Mouse (Mus musculus) kidney, postnatal 36 days (tissue): ENCODE results near the gene Kxd1.
A peak's percentile ranks its signal among the peaks of the same experiment; 100 is the strongest.

Source experiments
- DNase-seq, 2 experiments: peaks; one replicate each; pipeline ENCODE4 v3.0.0; 2021 to 2022; ENCODE audit warnings: mixed read lengths in 2 of 2

Kxd1 gene

DNA sequence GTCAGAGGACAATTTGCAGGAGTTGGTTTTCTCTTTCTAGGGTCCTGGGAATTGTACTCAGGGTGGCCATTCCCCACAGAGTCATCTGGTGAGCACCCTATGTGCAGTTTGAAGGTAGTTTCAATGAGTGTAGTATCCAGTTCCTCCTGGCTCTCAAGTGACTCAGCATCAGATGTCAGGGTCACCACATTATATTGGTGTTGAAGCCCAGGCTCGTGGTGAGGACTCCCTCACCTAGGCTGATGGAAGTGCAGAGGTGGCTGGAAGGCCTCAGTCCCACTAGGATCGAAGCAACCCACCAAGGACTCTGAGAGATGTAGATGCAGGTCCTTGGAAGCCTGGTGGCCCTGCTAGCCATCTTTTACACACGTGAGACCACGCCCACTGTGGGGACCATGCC lies 18.7 kb upstream of the Kxd1 start:
- DNase-seq: no peak

DNA sequence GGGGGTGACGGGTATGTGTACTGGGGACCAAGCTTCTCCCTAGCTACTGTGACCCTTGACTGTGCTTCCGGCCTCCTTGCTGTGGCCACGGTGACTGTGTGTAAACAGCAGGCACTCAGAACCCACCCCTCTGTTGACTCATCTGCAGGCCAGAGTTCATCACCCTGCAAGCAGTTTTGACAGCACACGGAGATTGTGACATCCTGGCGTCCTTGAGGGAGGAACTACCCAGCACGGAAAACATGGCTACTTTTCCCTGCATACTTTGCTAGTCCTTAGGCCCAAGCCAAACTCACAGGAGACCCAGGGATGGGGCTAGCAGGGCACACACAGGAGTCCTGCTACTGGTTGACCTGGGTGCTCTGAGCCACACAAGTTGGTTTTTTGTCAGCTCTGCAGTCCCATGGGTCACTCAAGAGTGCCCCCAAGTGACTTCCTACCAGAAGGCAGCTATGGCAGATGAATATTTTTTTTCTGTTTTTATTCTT lies 16.5 kb upstream of the Kxd1 start:
- peak; percentile 65 to 72 for DNase-seq

DNA sequence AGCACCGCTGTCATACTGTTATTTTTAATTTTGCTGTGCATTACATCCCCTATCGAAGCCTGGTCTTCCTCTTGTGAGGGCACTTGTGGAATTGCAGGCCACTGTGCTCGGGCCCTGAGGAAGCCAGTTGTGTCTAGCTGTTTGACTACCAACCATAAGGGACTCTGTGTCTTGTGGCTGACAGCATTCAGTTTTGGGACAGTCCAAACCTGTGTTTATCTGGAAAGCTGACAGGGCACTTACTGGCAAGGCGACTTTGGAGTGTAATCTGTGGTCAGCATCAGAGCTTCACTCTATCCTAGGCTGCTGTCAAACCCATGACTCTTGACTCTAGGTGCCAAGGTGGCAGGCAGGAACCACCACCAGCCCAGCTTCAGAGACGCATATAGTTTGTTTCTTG lies 13.3 kb upstream of the Kxd1 start:
- no peak for DNase-seq

DNA sequence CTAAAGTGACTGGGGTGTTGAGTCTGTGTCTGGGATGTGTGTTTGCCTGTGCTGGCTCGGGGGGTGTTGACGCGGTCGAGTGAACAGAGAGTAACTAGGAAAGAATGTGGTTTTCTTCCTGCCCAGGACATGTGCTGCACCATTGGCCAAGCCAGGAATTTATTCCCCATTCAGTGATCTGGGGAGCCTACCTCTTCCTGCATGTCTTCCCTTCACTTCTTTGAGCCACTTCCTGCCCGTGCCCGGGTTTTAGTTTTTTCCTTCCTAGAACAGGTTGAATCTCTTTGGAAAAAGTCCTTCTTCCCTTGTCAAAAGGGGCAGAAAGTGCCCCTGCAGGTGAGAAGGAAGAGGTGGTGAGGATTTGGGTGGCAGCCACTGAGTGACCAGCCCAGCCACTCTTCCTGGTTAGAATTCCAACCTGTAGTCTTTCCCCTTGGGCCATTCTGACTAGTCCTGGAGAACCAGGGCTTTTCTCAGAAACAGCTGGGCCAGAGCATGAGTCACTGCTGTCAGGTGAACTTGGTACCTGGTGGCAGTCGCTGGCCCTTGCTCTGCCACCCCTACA lies 12.8 kb upstream of the Kxd1 start:
- DNase-seq: peak; percentile 60 to 61

DNA sequence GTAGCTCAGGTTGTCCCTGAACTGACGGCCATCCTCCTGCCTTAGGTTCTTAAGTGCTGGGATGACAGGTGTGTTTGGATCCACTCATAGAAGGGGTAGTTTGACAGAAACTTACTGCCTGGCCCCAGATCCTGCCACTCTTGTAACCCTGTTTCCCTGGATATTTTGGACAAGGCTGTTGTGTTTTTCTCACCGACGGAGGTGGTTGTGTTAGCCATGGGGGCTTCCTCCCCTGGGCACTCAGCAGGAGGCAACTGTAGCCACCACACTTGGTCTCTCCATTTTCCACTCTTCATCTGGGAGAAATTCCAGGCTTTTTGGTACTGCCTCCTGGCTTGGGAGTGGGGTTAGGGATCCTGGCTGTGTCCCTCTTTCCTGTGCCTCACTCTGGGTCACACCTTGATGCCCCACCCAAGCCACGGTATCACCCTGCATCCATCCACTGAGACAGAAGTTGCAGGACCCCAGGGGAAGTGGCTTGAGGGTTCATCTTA lies 12.3 kb upstream of the Kxd1 start:
- DNase-seq: no peak

DNA sequence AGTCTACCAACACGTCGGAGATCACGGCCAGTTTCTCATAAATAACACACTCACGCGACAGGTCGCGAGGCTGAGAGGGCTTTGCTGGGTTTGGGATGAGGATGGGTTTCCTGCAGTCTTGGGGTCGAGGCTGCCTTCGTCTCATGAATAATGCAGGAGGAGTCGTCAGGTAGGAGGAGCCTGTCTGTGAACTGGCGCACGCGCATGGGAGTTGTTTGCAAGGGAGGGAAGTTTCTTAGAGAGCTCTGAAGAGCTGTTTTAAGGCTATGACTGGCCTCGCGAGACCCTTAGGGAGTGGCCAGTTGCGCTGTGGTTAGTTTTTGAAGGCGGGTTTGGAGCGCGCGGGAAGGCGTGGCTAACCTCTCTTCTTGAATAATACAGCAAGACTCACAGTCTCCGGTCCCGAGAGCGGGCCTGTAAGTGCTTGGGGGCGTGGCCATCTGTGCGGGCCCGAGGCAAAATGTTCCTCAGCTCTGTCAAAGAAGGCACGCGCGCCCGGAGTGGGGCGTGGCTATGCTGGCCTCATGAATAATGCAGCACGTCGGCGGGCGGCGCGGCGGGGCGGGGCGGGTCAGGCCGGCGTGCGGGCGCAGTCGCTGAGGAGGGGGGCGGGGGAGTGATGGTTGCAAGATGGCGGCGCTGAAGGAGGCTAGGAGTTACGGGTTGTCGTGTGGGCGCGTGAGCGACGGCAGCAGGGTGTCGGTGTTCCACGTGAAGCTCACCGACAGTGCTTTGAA lies 11.5 kb upstream of the Kxd1 start, which contains the start of gene Ell:
Gene Ell, plus strand, starts transcription at position 381 of the 737 bp plus-strand sequence.
- peak; percentile 100 for DNase-seq

DNA sequence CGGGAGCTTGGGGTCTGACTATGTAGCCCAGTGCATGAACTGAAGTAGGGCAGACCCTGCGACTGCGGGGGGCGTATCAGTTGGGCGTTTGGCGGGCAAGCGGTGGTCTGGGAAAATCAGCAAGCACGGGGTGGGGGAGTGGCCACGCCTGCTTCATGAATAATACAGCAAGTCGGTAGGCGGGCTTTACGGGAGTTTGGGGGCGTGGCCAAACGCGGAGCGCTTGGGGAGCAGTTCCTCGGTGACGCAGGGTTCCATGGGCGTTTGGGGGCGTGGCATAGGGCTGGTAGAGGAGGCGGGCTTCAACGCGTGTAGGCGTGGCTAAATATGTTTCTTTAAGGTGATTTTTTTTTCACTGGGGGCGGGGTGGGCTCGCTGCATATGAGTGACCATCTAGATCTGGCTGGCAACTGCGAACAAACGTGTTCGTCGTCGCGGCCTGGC lies 10.9 kb upstream of the Kxd1 start:
- peak; percentile 99 to 100 for DNase-seq

DNA sequence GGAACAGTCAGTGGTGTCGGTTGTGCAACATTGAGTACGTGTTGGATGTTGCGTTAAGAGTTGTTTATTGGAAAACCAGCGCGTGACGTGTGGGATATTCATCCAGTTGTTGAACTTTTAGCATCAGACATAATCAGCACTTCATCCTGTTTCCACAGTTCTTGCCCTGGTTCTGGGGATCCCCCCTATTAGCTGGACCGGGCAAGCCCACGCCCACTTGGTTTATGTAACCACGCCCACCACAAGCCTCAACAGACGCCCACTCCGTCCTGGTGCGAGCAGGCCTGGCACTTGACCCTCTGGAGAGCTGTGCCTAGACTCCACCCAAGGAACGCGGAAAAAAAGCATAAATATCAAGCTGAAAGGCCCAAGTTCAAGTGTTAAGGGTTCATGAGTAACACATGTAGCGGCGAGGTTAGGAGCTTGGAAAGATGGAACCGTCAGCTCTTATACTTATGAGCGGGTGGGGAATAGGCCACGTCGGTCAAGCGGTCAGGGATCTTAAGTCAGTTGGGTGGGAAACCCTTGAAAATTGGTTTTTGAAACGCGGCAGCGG lies 10.3 kb upstream of the Kxd1 start:
- peak; percentile 74 to 78 for DNase-seq

DNA sequence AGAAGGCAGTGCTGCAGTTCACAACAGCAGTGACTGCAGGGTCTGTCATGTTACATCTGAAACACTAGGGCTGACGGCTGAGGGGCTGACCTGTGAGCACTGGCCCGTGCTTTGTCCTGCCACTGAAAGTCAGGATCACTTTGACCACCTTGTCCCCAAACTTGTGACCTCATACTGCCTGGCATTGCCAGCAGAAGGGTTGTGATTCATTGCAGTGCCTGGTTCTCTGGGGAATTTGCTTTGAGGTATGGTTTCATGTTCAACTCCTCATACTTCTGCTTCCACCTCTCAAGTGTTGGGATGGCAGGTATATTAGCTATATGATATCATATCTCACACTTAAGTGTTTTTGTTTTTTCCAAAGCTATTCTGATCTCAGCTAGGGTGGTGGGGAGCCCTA lies 7.9 kb upstream of the Kxd1 start:
- DNase-seq: no peak

DNA sequence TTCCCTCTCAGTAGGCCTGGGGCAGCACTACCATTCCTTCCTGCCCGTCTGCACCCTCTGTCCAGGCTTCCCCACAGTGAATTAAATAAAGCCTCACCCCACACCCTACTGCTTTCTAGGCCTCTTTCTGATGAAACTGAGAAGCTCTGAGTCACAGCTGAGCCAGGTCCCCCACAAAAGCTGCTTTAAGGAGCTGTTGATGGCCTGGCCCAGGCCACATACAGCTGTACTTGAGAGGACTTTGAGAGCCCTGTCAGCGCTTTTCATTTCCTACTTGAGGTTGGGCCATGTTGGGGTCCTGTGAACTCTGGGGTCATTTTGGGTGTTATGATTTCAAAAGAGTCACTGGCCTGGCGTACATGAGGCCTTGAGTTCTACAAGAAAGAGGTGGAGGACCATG lies 7.5 kb upstream of the Kxd1 start:
- DNase-seq: no peak

DNA sequence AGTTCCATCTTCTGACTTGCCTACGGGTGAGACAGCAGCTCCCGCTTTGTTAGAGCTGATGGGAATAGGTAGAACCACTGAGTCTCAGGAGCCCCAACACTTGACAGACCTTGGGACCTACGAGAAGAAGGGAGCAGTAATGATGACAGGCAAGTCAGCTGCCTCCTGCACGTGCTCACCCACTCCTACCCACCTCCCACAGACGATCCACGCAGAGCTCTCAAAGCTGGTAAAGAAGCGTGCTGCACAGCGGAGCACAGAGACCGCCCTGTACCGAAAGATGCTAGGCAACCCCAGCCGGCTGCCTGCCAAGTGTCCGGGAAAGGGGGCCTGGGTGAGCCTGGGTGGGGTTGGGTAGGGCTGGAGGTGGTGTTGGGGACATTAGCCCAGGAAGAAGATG lies 6.5 kb upstream of the Kxd1 start:
- no peak for DNase-seq

DNA sequence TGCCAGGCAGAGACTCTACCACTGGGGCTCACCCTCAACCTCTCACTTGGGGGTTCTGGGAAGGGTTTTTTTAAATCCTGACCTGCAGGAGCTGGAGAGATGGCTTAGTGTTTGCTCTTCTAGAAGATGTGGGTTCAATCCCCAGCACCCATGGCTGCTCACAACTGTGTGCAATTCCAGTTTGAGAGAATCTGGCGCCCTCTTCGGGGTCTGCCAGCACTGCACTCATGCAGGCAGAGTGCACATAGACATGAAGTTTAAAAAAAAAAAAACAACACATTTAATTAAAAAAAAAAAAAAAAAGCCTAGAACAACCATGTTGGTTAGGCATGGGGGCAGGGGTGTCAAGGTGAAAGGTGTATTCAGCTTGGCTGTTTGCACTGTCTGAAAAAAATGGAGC lies 2.6 kb upstream of the Kxd1 start:
- no peak for DNase-seq

DNA sequence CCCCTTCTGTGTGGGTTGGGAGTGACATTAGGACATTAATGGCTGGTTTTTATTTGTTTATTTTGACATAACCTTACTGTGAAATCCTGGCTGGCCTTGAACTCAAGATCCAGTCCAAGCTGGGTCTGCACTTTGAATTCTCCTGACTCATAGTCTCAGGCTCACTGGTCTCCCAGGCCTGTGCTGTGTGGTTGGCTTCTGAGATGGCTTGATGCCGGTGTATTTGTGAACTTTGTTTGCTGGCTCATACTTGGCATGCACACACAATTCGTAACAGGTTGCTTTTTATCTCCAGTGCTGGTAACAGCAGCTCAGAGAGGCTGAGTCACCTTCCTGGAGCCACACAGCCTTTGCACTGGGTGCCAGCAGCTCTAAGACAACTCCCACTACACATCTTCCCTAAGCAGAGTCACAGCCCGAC lies 2.0 kb upstream of the Kxd1 start:
- peak in 1 of 2 experiments; percentile 18 for DNase-seq

DNA sequence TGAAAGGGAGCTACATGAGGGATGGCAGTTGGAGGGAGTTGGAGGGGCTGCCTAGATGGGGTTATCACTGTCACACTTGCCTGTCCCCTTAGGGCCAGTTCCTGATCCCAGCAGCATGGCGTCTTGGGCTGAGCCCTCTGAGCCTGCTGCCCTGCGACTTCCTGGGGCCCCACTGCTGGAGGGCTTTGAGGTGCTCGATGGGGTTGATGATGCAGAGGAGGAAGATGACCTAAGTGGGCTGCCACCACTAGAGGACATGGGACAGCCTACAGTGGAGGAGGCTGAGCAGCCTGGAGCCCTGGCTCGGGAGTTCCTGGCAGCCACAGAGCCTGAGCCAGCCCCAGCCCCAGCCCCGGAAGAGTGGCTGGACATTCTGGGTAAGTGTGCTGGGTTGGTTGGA lies 1.5 kb upstream of the Kxd1 start:
- DNase-seq: no peak

DNA sequence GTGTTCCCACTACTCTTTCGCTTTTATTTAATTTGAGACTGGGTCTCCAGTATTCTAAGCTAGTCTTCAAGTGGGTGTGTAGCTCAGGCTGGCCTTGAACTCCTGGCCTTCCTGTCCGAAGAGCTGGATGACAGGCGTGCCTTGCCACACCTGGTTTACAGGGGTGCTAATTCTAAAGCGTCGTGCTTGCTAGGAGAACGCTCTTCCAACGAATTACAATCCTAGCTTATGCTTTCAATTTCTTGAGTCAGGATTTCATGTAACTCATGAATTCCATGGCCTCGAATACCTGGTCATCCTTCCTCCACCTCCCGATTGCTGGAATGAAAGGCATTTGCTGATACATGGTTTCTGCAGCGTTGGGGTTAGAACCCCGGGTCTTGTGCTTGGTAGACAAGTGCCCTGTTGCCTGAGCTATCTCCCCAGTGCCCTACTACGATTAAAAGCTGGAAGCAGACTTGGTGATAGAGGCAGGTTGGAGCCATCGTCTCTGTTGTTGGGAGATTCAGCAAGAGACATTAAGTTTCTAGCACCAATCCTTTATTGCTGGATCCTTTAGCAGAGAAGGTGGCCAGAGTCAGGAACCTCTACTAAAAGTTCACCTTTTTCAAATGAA lies 534 bp upstream of the Kxd1 start:
- no peak for DNase-seq

DNA sequence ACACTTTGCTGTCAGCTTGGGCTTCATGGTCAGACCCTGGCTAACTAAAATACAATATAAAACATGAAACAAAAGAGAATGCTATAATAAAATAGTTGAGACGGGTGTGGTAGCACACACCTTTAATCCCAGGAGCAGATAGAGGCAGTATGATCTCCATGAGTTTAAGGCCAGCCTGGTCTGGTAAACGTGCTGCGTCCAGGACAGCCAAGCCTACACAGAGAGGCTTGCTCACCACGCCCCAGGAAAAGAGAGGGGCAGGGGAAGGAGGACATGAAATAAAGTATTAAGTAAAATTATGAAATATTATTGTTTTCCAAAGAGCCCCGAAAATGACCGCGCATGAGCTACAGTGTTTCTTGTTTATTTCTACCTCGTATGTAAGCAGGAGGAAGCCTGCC lies 645 bp downstream of the Kxd1 start:
- DNase-seq: no peak

DNA sequence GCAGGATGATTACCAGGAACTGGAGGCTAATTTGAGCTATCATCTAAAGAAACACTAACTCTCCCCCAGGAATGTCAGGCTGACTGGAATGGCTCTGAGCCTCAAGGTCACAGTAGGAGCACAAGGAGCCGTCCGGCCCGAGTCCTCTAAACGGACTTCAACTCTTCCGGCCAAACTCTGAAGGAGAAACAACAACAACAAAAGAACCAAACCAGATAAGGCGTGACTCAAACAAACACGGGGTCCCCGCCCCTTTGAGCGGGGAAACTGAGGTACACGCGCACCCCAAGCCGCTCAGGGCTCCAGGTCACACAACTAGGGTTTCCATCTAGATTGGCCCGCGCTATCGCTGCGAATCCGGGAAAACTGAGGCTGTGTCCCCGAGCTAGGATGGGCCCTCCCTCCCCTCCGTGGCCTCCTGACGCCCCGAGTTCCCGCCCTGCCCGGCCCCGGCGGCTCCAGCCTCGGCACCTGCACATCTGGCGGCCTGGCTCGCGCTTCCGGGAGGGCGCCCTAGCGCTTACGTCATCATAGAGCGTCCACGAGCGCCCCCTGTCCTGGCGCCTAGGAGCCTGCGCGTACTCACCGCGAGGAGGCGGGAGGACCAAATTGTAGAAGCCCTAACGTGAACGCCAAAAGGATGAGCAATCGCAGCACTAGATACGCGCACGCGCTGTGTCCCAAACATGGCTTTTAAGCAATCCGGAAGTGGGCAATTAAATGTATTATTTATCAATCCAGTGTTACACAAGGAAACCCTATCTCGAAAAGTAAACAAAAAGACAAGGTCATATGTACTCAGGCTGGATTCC lies 5.0 kb downstream of the Kxd1 start:
- DNase-seq: peak; percentile 96 to 97

DNA sequence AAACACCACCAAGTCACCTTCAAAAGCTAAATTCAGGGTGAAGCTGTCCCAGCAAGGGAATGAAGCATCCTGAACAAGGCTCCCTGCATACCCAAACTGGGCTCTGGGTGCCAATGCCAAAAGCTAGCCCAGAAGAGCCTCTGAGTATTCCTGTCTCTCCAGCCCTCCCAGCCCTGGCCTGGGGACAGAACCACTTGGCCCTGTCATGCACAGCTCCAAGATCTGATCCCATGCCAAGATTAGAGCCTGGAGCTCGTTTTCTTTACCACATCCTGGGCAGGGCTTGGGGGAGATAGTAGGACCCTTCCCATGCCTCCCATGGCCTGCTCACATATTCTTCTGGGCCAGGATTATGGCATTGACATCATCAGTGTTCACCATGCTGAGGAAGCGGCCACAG lies 8.2 kb downstream of the Kxd1 start:
- no peak for DNase-seq

DNA sequence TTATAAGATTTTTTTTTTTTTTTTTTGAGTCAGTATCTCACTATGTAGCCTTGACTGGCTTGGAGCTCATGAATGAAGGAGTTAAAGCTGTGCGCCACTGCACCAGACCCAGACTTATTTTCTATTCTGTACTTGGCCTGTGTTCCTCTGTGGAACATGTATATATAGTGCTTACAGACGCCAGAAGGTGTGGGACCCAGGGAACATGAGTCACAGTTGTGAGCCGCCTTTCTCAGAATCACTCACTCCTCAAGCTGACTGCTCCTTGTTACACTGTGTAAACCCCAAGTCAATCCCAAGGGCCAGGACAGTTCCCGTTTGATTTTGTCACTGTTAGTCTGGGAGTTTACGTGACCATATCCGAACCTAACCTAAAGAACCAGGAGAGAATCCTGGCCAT lies 8.7 kb downstream of the Kxd1 start:
- DNase-seq: no peak

DNA sequence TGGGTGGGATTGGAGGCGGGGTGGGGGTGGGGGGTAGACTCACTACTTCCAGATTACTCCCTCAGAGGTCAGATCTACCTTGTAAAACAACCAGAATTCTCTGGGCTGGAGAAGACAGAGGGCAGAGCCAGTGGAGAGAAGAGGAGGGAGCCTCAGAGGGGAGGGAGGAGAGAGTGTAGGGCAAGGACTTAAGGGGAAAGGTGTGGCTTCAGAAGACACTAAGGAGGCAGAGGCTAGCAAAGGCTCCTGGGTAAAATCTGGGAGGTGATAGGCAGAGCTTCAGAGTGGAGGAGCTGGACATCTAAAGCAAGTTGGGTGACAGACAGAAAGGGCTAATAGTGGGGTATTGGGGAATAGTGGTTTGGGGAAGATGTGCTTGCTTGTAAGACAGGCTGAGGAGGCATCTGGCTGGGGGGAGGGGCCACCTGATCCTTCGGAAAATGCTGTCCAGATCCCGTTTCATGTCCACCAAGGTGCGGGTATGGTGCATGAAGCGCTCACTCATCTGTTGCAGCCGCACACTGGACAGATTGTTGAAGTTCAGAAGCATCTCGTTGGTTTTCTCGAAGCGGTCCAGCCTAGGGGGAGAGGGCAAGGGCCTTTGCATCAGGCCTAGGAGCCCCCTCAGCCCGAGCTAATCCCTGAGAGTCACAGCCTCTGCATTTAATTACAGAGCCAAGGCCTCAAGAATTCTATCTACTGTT lies 9.7 kb downstream of the Kxd1 start:
- DNase-seq: no peak

DNA sequence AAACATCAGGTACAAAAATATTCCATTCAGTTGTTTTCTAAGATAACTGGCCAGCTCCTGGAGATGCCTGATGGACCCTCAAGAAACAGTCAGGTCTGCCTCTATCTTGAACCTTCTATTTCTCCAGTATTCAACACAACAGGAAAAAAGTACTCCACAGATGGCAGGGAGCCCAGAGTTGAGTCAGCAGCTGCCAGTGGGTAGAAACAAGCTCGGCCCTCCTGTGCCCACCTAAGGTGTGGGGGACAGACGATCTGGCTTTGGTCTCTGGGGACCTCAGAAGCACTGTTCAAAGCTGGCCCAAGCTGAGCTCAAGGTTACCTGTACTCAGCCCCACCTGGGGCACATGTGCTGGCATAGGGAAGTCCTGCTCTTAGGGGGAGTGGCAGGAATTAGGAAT lies 14.3 kb downstream of the Kxd1 start:
- DNase-seq: peak in 1 of 2 experiments; percentile 49
